In the genomic region with DNA sequence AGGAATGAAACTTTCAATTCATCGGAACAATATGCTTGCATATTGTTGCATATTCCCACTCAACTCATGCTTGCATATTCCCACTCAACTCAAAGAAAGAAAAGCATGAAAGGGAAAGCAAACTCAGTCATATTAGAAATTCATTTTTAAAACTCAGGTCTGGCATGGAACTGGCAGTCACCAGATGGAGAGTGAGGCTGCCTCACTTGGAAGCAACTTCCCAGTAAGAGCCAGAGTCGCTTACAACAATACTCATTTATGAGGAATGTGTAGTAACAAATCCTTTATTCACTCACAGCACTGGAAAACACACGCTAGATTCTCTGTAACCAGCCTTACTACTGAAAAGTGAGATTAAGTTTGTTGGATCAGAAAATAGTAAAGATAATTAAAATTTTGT, we compare ENCODE assay signal across 23 mouse cellular contexts.
DNase-seq lines count a peak whose midpoint lies in the region; ATAC-seq lines count a peak whose summit lies in the region.
"Had no signal": no experiment of that assay in that cellular context is flagged by ENCODE, and none has a peak within 500 bp of the region (broad histone marks: within the 10 kb centered on the region; RNA-seq: fewer than 3 reads in every experiment).

No protein-coding gene starts in this region.

- ATAC-seq in forebrain, embryonic 16.5 days: 0 out of 2 replicates have a peak, but pooled peaks have one; percentile 50
- ATAC-seq in forebrain, embryonic 11.5 days (replicated peaks; ENCODE audit: low FRiP score): no peak
- ATAC-seq in hindbrain, embryonic 13.5 days (ENCODE audit: low FRiP score): no peak
- ATAC-seq: forebrain, embryonic 13.5 days; intestine, postnatal 0 days had no signal

- H3K4me3 ChIP-seq in forebrain, embryonic 16.5 days (replicated peaks; ENCODE audit: low read length): no peak overlapping the region
- no peak overlapping the region for H3K4me3 ChIP-seq in forebrain, embryonic 11.5 days (ENCODE audit: low read depth, low read length)
- no peak overlapping the region for H3K4me3 ChIP-seq in hindbrain, embryonic 13.5 days
- H3K4me3 ChIP-seq: embryonic facial prominence, embryonic 12.5 days; embryonic facial prominence, embryonic 15.5 days; forebrain, embryonic 13.5 days; heart, adult 2 months; heart, embryonic 10.5 days; heart, embryonic 13.5 days; hindbrain, embryonic 15.5 days had no signal

- no peaks in the 10 kb centered on the region for H3K27me3 ChIP-seq in forebrain, embryonic 16.5 days (replicated peaks; ENCODE audit: control insufficient read depth, insufficient read depth, low read length)
- no peaks in the 10 kb centered on the region for H3K27me3 ChIP-seq in forebrain, embryonic 11.5 days (ENCODE audit: control insufficient read depth, insufficient read depth, low read length)
- H3K27me3 ChIP-seq in hindbrain, embryonic 13.5 days: no peaks in the 10 kb centered on the region
- H3K27me3 ChIP-seq: CH12.LX; embryonic facial prominence, embryonic 12.5 days; embryonic facial prominence, embryonic 15.5 days; forebrain, embryonic 13.5 days; heart, embryonic 13.5 days; hindbrain, embryonic 15.5 days had no signal

- no peak overlapping the region for H3K9ac ChIP-seq in forebrain, embryonic 16.5 days (replicated peaks; ENCODE audit: low read depth, low read length)
- no peak overlapping the region for H3K9ac ChIP-seq in forebrain, embryonic 11.5 days (ENCODE audit: low read length)
- H3K9ac ChIP-seq in hindbrain, embryonic 13.5 days: no peak overlapping the region
- H3K9ac ChIP-seq: embryonic facial prominence, embryonic 12.5 days; embryonic facial prominence, embryonic 15.5 days; forebrain, embryonic 13.5 days; heart, embryonic 13.5 days; hindbrain, embryonic 15.5 days had no signal

- H3K36me3 ChIP-seq in forebrain, embryonic 16.5 days (ENCODE audit: control insufficient read depth, insufficient read depth): no peaks in the 10 kb centered on the region
- H3K36me3 ChIP-seq in forebrain, embryonic 11.5 days (ENCODE audit: control insufficient read depth, insufficient read depth, low read length): no peaks in the 10 kb centered on the region
- no peaks in the 10 kb centered on the region for H3K36me3 ChIP-seq in hindbrain, embryonic 13.5 days
- H3K36me3 ChIP-seq: embryonic facial prominence, embryonic 12.5 days; embryonic facial prominence, embryonic 15.5 days; G1E; heart, embryonic 10.5 days; heart, embryonic 13.5 days; hindbrain, embryonic 15.5 days had no signal

- DNase-seq in cerebellum, adult 18-20 months: peak; percentile 23 to 30
- no peak for DNase-seq in cerebellum, adult 11-12 months
- DNase-seq in forebrain, embryonic 11.5 days (ENCODE audit: low spot score): no peak
- DNase-seq in Muller cell, postnatal 12 days (ENCODE audit: inconsistent ontology term): peak; percentile 2
- DNase-seq: adrenal gland, adult 2 months; adrenal gland, postnatal 14 days; B cell, adult 2 months; gastrocnemius, postnatal 25 days; heart, adult 2 months; heart, postnatal 14 days; heart, postnatal 4 days; kidney, adult 2 months had no signal

- H3K4me2 ChIP-seq in forebrain, embryonic 16.5 days (ENCODE audit: low read length): no peak overlapping the region
- H3K4me2 ChIP-seq in forebrain, embryonic 11.5 days (ENCODE audit: low read depth, low read length, severe bottlenecking): no peak overlapping the region
- H3K4me2 ChIP-seq in hindbrain, embryonic 13.5 days: no peak overlapping the region
- H3K4me2 ChIP-seq: embryonic facial prominence, embryonic 12.5 days; embryonic facial prominence, embryonic 15.5 days; forebrain, embryonic 13.5 days; heart, embryonic 13.5 days; hindbrain, embryonic 15.5 days had no signal

- WGBS in forebrain, embryonic 16.5 days: 80% methylated on average over 3 of the region's 3 CpGs
- WGBS in forebrain, embryonic 11.5 days: 90% methylated on average over 3 of the region's 3 CpGs
- WGBS in hindbrain, embryonic 13.5 days: 93% methylated on average over 3 of the region's 3 CpGs

- H3K9me3 ChIP-seq in forebrain, embryonic 16.5 days (ENCODE audit: control insufficient read depth, low read length): no peaks in the 10 kb centered on the region
- no peaks in the 10 kb centered on the region; the same call in 1 of the 2 replicates for H3K9me3 ChIP-seq in forebrain, embryonic 11.5 days (ENCODE audit: control insufficient read depth, low read length)
- H3K9me3 ChIP-seq in hindbrain, embryonic 13.5 days: 0 out of 2 replicates have a peak, but pooled peaks cover 5% of the 10 kb centered on the region
- H3K9me3 ChIP-seq: embryonic facial prominence, embryonic 12.5 days; embryonic facial prominence, embryonic 15.5 days; G1E; heart, embryonic 10.5 days; heart, embryonic 13.5 days; hindbrain, embryonic 15.5 days had no signal

- no peak overlapping the region for H3K27ac ChIP-seq in forebrain, embryonic 16.5 days (ENCODE audit: low read length)
- H3K27ac ChIP-seq in forebrain, embryonic 11.5 days (ENCODE audit: low read depth, low read length): no peak overlapping the region
- H3K27ac ChIP-seq in hindbrain, embryonic 13.5 days: no peak overlapping the region
- H3K27ac ChIP-seq: embryonic facial prominence, embryonic 12.5 days; embryonic facial prominence, embryonic 15.5 days; forebrain, embryonic 13.5 days; heart, adult 2 months; heart, embryonic 10.5 days; heart, embryonic 13.5 days; hindbrain, embryonic 15.5 days had no signal

- H3K4me1 ChIP-seq in forebrain, embryonic 16.5 days (replicated peaks; ENCODE audit: control insufficient read depth, insufficient read depth, low read length): no peaks in the 10 kb centered on the region
- no peaks in the 10 kb centered on the region for H3K4me1 ChIP-seq in forebrain, embryonic 11.5 days (replicated peaks; ENCODE audit: control insufficient read depth, insufficient read depth, low read length)
- H3K4me1 ChIP-seq in hindbrain, embryonic 13.5 days (replicated peaks): no peaks in the 10 kb centered on the region
- H3K4me1 ChIP-seq: embryonic facial prominence, embryonic 12.5 days; embryonic facial prominence, embryonic 15.5 days; forebrain, embryonic 13.5 days; heart, embryonic 10.5 days; heart, embryonic 13.5 days; hindbrain, embryonic 15.5 days had no signal

Comparison
In these comparisons a context has a peak if more than half of its experiments do, and no peak if none do; other contexts are left out.
1. DNase-seq: peak in cerebellum, adult 18-20 months (2 of 2) and Muller cell, postnatal 12 days (single experiment); none in cerebellum, adult 11-12 months (single experiment) and forebrain, embryonic 11.5 days (single experiment).